Mouse (Mus musculus) adrenal gland, postnatal 25 days (tissue): ENCODE data around the gene Cxadr. TPM values are rescaled to one million over a fixed set of nuclear protein-coding genes. Genes with fewer than 3 reads are reported as not detected.
"Not testable (repeated sequence)": the region's sequence is repeated elsewhere in the genome, so short reads cannot be mapped to it uniquely, and the experiment has no call there.

Source experiments
- DNase-seq: peaks from one replicate; pipeline ENCODE4 v3.0.0; 2021; ENCODE audit warnings: mixed read lengths
- total RNA-seq: library from RNA; stranded (reverse); gene quantifications from 2 replicates; pipeline ENCODE4 v1.2.3, GENCODE M21; 2021

The Cxadr gene
- total RNA-seq, 1 experiment from 2014 or later: 38.6 TPM

GRCm38 (mm10) chr16:78306606-78307005 lies 5.3 kb downstream of the Cxadr start:
- DNase-seq: no peak

- DNase-seq: no peak
These were observed 6.3 kb downstream of the Cxadr start for GRCm38 (mm10) chr16:78307476-78308192.

GRCm38 (mm10) chr16:78309258-78309657 lies 8.0 kb downstream of the Cxadr start:
- DNase-seq: no peak

GRCm38 (mm10) chr16:78313135-78313887 lies 12.0 kb downstream of the Cxadr start:
- no peak for DNase-seq

GRCm38 (mm10) chr16:78314026-78314425 lies 12.7 kb downstream of the Cxadr start:
- DNase-seq: no peak

- DNase-seq: peak; percentile 28
These were observed 15.6 kb downstream of the Cxadr start for GRCm38 (mm10) chr16:78316849-78317248.

- DNase-seq: no peak
These were observed 16.7 kb downstream of the Cxadr start for GRCm38 (mm10) chr16:78317960-78318359.

- DNase-seq: no peak
These were observed 18.4 kb downstream of the Cxadr start for GRCm38 (mm10) chr16:78319711-78320110.

GRCm38 (mm10) chr16:78321559-78321958 lies 20.3 kb downstream of the Cxadr start:
- DNase-seq: no peak

GRCm38 (mm10) chr16:78322140-78322539 lies 20.9 kb downstream of the Cxadr start:
- no peak for DNase-seq

- DNase-seq: no peak
These were observed 24.9 kb downstream of the Cxadr start for GRCm38 (mm10) chr16:78325972-78326848.

- DNase-seq: no peak
These were observed 26.3 kb downstream of the Cxadr start for GRCm38 (mm10) chr16:78327562-78327961.

- DNase-seq: no peak
These were observed 26.7 kb downstream of the Cxadr start for GRCm38 (mm10) chr16:78327999-78328398.

GRCm38 (mm10) chr16:78337226-78337625 lies 35.9 kb downstream of the Cxadr start:
- DNase-seq: peak; percentile 8

- no peak for DNase-seq
These were observed 40.1 kb downstream of the Cxadr start for GRCm38 (mm10) chr16:78341356-78341755.

GRCm38 (mm10) chr16:78342767-78343166 lies 41.5 kb downstream of the Cxadr start:
- DNase-seq: no peak

GRCm38 (mm10) chr16:78343792-78344191 lies 42.5 kb downstream of the Cxadr start:
- DNase-seq: no peak

- DNase-seq: no peak
These were observed 45.5 kb downstream of the Cxadr start for GRCm38 (mm10) chr16:78346662-78347327.

GRCm38 (mm10) chr16:78347328-78347926 lies 46.1 kb downstream of the Cxadr start:
- DNase-seq: no peak

- DNase-seq: no peak
These were observed 56.5 kb downstream of the Cxadr start for GRCm38 (mm10) chr16:78357757-78358156.

GRCm38 (mm10) chr16:78361466-78361865 lies 60.2 kb downstream of the Cxadr start:
- no peak for DNase-seq

- DNase-seq: not testable (repeated sequence)
These were observed 63.3 kb downstream of the Cxadr start for GRCm38 (mm10) chr16:78364554-78364953.
